Comparison of ENCODE assay signal across 8 mouse cellular contexts in the genomic region with DNA sequence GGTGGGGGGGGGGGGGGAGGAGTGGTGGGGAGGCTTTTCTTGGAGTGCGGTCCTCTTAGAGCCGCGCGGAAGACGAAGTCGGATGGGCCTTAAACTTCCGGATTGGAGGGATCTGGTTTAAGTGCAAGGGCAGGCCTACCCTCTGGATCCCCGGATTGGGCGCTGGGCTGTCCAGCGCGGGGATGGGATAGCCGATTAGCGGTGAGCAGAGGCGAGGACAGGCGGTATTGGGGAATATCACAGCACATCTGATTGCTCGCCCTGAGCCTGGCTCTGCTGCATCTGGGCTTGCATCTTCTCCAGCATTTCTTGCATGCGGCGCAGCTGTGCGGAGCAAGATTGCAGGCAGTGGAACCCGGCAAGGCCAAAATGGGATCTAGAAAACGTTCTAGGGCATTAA. TPM values are rescaled to one million over a fixed set of nuclear protein-coding genes. Genes with fewer than 3 reads are reported as not detected.
DNase-seq lines count a peak whose midpoint lies in the region; ATAC-seq lines count a peak whose summit lies in the region.

No protein-coding gene starts in this region.

- peak overlapping the region; percentile 42 for H3K4me3 ChIP-seq in kidney, embryonic 16.5 days (ENCODE audit: low read length)
- no peak overlapping the region for H3K4me3 ChIP-seq in embryonic facial prominence, embryonic 11.5 days (ENCODE audit: low read depth, low read length)
- peak overlapping the region; percentile 11 for H3K4me3 ChIP-seq in intestine, embryonic 14.5 days (ENCODE audit: low read depth, low read length)

- no peaks in the 10 kb centered on the region for H3K9me3 ChIP-seq in kidney, embryonic 16.5 days (ENCODE audit: low read length)
- H3K9me3 ChIP-seq in embryonic facial prominence, embryonic 11.5 days (replicated peaks; ENCODE audit: control insufficient read depth, low read length): no peaks in the 10 kb centered on the region
- H3K9me3 ChIP-seq in intestine, embryonic 14.5 days (ENCODE audit: control insufficient read depth, low read length): no peaks in the 10 kb centered on the region

- H3K4me2 ChIP-seq in kidney, embryonic 16.5 days (replicated peaks; ENCODE audit: low read depth, low read length): peak overlapping the region; percentile 62
- H3K4me2 ChIP-seq in embryonic facial prominence, embryonic 11.5 days (ENCODE audit: low read depth, low read length): peak overlapping the region; percentile 42; the same call in 1 of the 2 replicates
- H3K4me2 ChIP-seq in intestine, embryonic 14.5 days (ENCODE audit: low read length): peak overlapping the region; percentile 47

- no peaks in the 10 kb centered on the region for H3K36me3 ChIP-seq in kidney, embryonic 16.5 days (ENCODE audit: insufficient read depth, low read length)
- H3K36me3 ChIP-seq in embryonic facial prominence, embryonic 11.5 days (replicated peaks; ENCODE audit: control insufficient read depth, insufficient read depth, low read depth, low read length): no peaks in the 10 kb centered on the region
- no peaks in the 10 kb centered on the region for H3K36me3 ChIP-seq in intestine, embryonic 14.5 days (ENCODE audit: control insufficient read depth, insufficient read depth, low read length)

- no peak for DNase-seq in kidney, postnatal 25 days
- no peak for DNase-seq in embryonic facial prominence, embryonic 11.5 days (ENCODE audit: low spot score)
- DNase-seq in intestine, embryonic 14.5 days (ENCODE audit: low spot score): no peak
- peak; percentile 27 for DNase-seq in neural tube, embryonic 10.5 days (ENCODE audit: extremely low spot score, low spot score)
- DNase-seq in cerebellum, adult 9-10 months: no peak
- no peak for DNase-seq in urinary bladder, postnatal 14 days (ENCODE audit: low spot score)
- DNase-seq in left cerebral cortex, postnatal 25 days (ENCODE audit: low spot score in 2 of 2): no peak

- H3K9ac ChIP-seq in kidney, embryonic 16.5 days (replicated peaks; ENCODE audit: low read length): peak overlapping the region; percentile 69
- H3K9ac ChIP-seq in embryonic facial prominence, embryonic 11.5 days (replicated peaks; ENCODE audit: low read length): peak overlapping the region; percentile 28
- H3K9ac ChIP-seq in intestine, embryonic 14.5 days (ENCODE audit: low read length): peak overlapping the region; percentile 2; the same call in 1 of the 2 replicates

- 31% methylated on average over 21 of the region's 21 CpGs for WGBS in kidney, embryonic 16.5 days
- 26% methylated on average over 21 of the region's 21 CpGs for WGBS in embryonic facial prominence, embryonic 11.5 days
- WGBS in intestine, embryonic 14.5 days: 30% methylated on average over 21 of the region's 21 CpGs

- peaks cover 6% of the 10 kb centered on the region for H3K4me1 ChIP-seq in kidney, embryonic 16.5 days (ENCODE audit: insufficient read depth, low read length)
- no peaks in the 10 kb centered on the region; the same call in 1 of the 2 replicates for H3K4me1 ChIP-seq in embryonic facial prominence, embryonic 11.5 days (ENCODE audit: control insufficient read depth, insufficient read depth, low read length)
- H3K4me1 ChIP-seq in intestine, embryonic 14.5 days (replicated peaks; ENCODE audit: control insufficient read depth, insufficient read depth, low read length): peaks cover 2% of the 10 kb centered on the region

- ATAC-seq in kidney, embryonic 16.5 days (ENCODE audit: low FRiP score, low TSS enrichment): no peak
- ATAC-seq in embryonic facial prominence, embryonic 11.5 days (replicated peaks; ENCODE audit: insufficient number of reproducible peaks, low FRiP score, low TSS enrichment, low read depth): no peak
- ATAC-seq in intestine, embryonic 14.5 days (replicated peaks; ENCODE audit: low FRiP score, low TSS enrichment, low read depth): no peak

- H3K27ac ChIP-seq in kidney, embryonic 16.5 days (ENCODE audit: low read length): no peak overlapping the region
- no peak overlapping the region for H3K27ac ChIP-seq in embryonic facial prominence, embryonic 11.5 days (replicated peaks; ENCODE audit: low read depth, low read length)
- H3K27ac ChIP-seq in intestine, embryonic 14.5 days (ENCODE audit: low read depth): no peak overlapping the region

- no peaks in the 10 kb centered on the region for H3K27me3 ChIP-seq in kidney, embryonic 16.5 days (ENCODE audit: insufficient read depth, low read length)
- peaks cover 2% of the 10 kb centered on the region; the same call in 1 of the 2 replicates for H3K27me3 ChIP-seq in embryonic facial prominence, embryonic 11.5 days (ENCODE audit: control insufficient read depth, insufficient read depth, low read length)
- no peaks in the 10 kb centered on the region for H3K27me3 ChIP-seq in intestine, embryonic 14.5 days (replicated peaks; ENCODE audit: control insufficient read depth, insufficient read depth, low read length)

- intact Hi-C loops in left cerebral cortex, postnatal 25 days (cut with DNase I): loop anchor here (2.0 kb wide), 1 partner anchor 14 kb away; no protein-coding TSS in a partner anchor

RNA-seq across cellular contexts. Expression of gene Mylpf, which starts 5.8 kb away (rescaled TPM):
- 26.7 and 28.8 TPM in 2 replicates for polyA plus RNA-seq in kidney, embryonic 16.5 days (2015; fragmentation: Nextera tagmentation; extraction: Ambion mirVana)
- 19.8 and 22.8 TPM in 2 replicates for polyA plus RNA-seq in embryonic facial prominence, embryonic 11.5 days (2014; fragmentation: Nextera tagmentation; extraction: Ambion mirVana)
- polyA plus RNA-seq in intestine, embryonic 14.5 days (2014; fragmentation: Nextera tagmentation; extraction: Ambion mirVana): 10.8 and 12.9 TPM in 2 replicates
- total RNA-seq in left cerebral cortex, postnatal 25 days (2021): 1 to 10 TPM; 2.8 to 3.3 TPM

RNA-seq across cellular contexts. Expression of gene Tbc1d10b, which starts 6.3 kb away (rescaled TPM):
- polyA plus RNA-seq in kidney, embryonic 16.5 days (2015; fragmentation: Nextera tagmentation; extraction: Ambion mirVana): 23.2 and 25.8 TPM in 2 replicates
- polyA plus RNA-seq in embryonic facial prominence, embryonic 11.5 days (2014; fragmentation: Nextera tagmentation; extraction: Ambion mirVana): 15.8 and 19.2 TPM in 2 replicates
- polyA plus RNA-seq in intestine, embryonic 14.5 days (2014; fragmentation: Nextera tagmentation; extraction: Ambion mirVana): 21.3 and 21.4 TPM in 2 replicates
- total RNA-seq in left cerebral cortex, postnatal 25 days (2021): 10 to 100 TPM; 90.2 to 97.5 TPM

RNA-seq across cellular contexts. Expression of gene Zfp553, which starts 18.3 kb away (rescaled TPM):
- 45.2 and 46.0 TPM in 2 replicates for polyA plus RNA-seq in kidney, embryonic 16.5 days (2015; fragmentation: Nextera tagmentation; extraction: Ambion mirVana)
- polyA plus RNA-seq in embryonic facial prominence, embryonic 11.5 days (2014; fragmentation: Nextera tagmentation; extraction: Ambion mirVana): 20.9 and 22.5 TPM in 2 replicates
- 16.8 and 18.5 TPM in 2 replicates for polyA plus RNA-seq in intestine, embryonic 14.5 days (2014; fragmentation: Nextera tagmentation; extraction: Ambion mirVana)
- 10 to 100 TPM; 16.9 to 18.6 TPM for total RNA-seq in left cerebral cortex, postnatal 25 days (2021)

RNA-seq across cellular contexts. Expression of gene Sept1, which starts 18.4 kb away (rescaled TPM):
- 18.6 and 26.6 TPM in 2 replicates for polyA plus RNA-seq in kidney, embryonic 16.5 days (2015; fragmentation: Nextera tagmentation; extraction: Ambion mirVana)
- 21.0 and 24.6 TPM in 2 replicates for polyA plus RNA-seq in embryonic facial prominence, embryonic 11.5 days (2014; fragmentation: Nextera tagmentation; extraction: Ambion mirVana)
- 12.9 and 14.4 TPM in 2 replicates for polyA plus RNA-seq in intestine, embryonic 14.5 days (2014; fragmentation: Nextera tagmentation; extraction: Ambion mirVana)
- 1 to 10 TPM; 3.4 to 3.6 TPM for total RNA-seq in left cerebral cortex, postnatal 25 days (2021)

RNA-seq across cellular contexts. Expression of gene Cd2bp2, which starts 18.7 kb away (rescaled TPM):
- 66.9 and 68.7 TPM in 2 replicates for polyA plus RNA-seq in kidney, embryonic 16.5 days (2015; fragmentation: Nextera tagmentation; extraction: Ambion mirVana)
- 71.8 and 74.0 TPM in 2 replicates for polyA plus RNA-seq in embryonic facial prominence, embryonic 11.5 days (2014; fragmentation: Nextera tagmentation; extraction: Ambion mirVana)
- polyA plus RNA-seq in intestine, embryonic 14.5 days (2014; fragmentation: Nextera tagmentation; extraction: Ambion mirVana): 44.4 and 46.9 TPM in 2 replicates
- total RNA-seq in left cerebral cortex, postnatal 25 days (2021): 10 to 100 TPM; 81.7 to 84.1 TPM

Comparison
In these comparisons a context has a peak if more than half of its experiments do, and no peak if none do; other contexts are left out.
1. H3K9ac ChIP-seq: peak in every context shown above with its lines; median percentile 69 in kidney, embryonic 16.5 days; 28 in embryonic facial prominence, embryonic 11.5 days; 2 in intestine, embryonic 14.5 days.